Mouse (Mus musculus) C2C12 (cell line): ENCODE measurements around the gene Hacl1.

Experiments used
- CTCF ChIP-seq: IDR thresholded peaks from one replicate; pipeline ENCODE4 v1.5.1; 2011; ENCODE audit not compliant: control insufficient read depth, insufficient read depth, insufficient read length
- FOSL1 ChIP-seq: IDR thresholded peaks from one replicate; pipeline ENCODE4 v1.8.0; 2011; ENCODE audit warnings: mild to moderate bottlenecking, low read length; ENCODE audit not compliant: poor library complexity, insufficient read depth, severe bottlenecking
- MAX ChIP-seq: IDR thresholded peaks from one replicate; pipeline ENCODE4 v1.6.1; 2011; ENCODE audit warnings: mild to moderate bottlenecking, control low read depth
- MYOD1 ChIP-seq: IDR thresholded peaks from one replicate; pipeline ENCODE4 v1.6.1; 2011; ENCODE audit warnings: low read depth; ENCODE audit not compliant: control insufficient read depth, insufficient read length
- MYOG ChIP-seq: IDR thresholded peaks from one replicate; pipeline ENCODE4 v1.6.1; 2011; ENCODE audit not compliant: control insufficient read depth, insufficient read length; ENCODE audit errors: extremely low read depth
- USF1 ChIP-seq: IDR thresholded peaks from one replicate; pipeline ENCODE4 v1.6.1; 2011; ENCODE audit warnings: low read depth, mild to moderate bottlenecking, control low read depth, moderate library complexity

- TF ChIP-seq CTCF (no peak), MYOD1 (no peak), MAX (no peak), MYOG (no peak), USF1 (no peak), FOSL1 (no peak)
Observed at GRCm38 (mm10) chr14:31617204-31617603, 23.9 kb downstream of the Hacl1 start.
